Mouse (Mus musculus): ENCODE measurements at regions not wholly inside any gene's neighbourhood (a gene's known extent, or its start where the extent isn't known, plus 50 kb on each side); places are given as distances from the start of the nearest gene placed in this dataset.

- TF ChIP-seq POLR2A (IDR thresholded peaks at IDR 0.05; ENCODE audit: borderline replicate concordance, insufficient read depth, low read length) (no peak), CTCF (IDR thresholded peaks at IDR 0.05; ENCODE audit: borderline replicate concordance, insufficient read depth, low read depth, low read length) (no peak)
Observed at GRCm38 (mm10) chr9:26518651-26519050, 214.9 kb upstream of the B3gat1 start.
